Mouse (Mus musculus): ENCODE measurements around the gene Clmn. TPM values are rescaled to one million over a fixed set of nuclear protein-coding genes. Genes with fewer than 3 reads are reported as not detected.

Gene Clmn
- polyA plus RNA-seq (2012; ENCODE audit: insufficient read depth, insufficient read length, missing spikeins), result not detected in 2 replicates

GRCm38 (mm10) chr12:104864439-104865165 lies at the start of gene Clmn:
Gene Clmn (minus strand): TSS chr12:104865076.
- Histone ChIP-seq H3K4me3 (ENCODE audit: insufficient read depth, low read length) (peak within 1 kb of the TSS; percentile 45), H3K4me1 (ENCODE audit: control insufficient read depth, insufficient read depth, low read length) (peaks cover 10% of the 10 kb centered on the region), H3K27ac (ENCODE audit: insufficient read depth, low read depth, low read length) (no peak within 1 kb of the TSS)
- no peak for TF ChIP-seq CTCF (IDR thresholded peaks at IDR 0.05; ENCODE audit: low read depth, low read length)
- TF ChIP-seq POLR2A (IDR thresholded peaks at IDR 0.05; ENCODE audit: borderline replicate concordance, low read depth, low read length), result no peak

GRCm38 (mm10) chr12:104912990-104913389 lies 48.1 kb upstream of the Clmn start:
- H3K4me1 ChIP-seq (ENCODE audit: control insufficient read depth, insufficient read depth, low read length), result peaks cover 4% of the 10 kb centered on the region
- H3K4me3 ChIP-seq (ENCODE audit: insufficient read depth, low read length), result no peak overlapping the region
- TF ChIP-seq CTCF (IDR thresholded peaks at IDR 0.05; ENCODE audit: low read depth, low read length) (no peak), POLR2A (IDR thresholded peaks at IDR 0.05; ENCODE audit: borderline replicate concordance, low read depth, low read length) (no peak)

GRCm38 (mm10) chr12:104912281-104912933 lies 47.5 kb upstream of the Clmn start:
- no peak overlapping the region for H3K4me3 ChIP-seq (ENCODE audit: insufficient read depth, low read length)
- H3K4me1 ChIP-seq (ENCODE audit: control insufficient read depth, insufficient read depth, low read length), result peaks cover 4% of the 10 kb centered on the region
- no peak overlapping the region for H3K27ac ChIP-seq (ENCODE audit: insufficient read depth, low read depth, low read length)
- TF ChIP-seq CTCF (IDR thresholded peaks at IDR 0.05; ENCODE audit: low read depth, low read length), result no peak
- no peak for TF ChIP-seq POLR2A (IDR thresholded peaks at IDR 0.05; ENCODE audit: borderline replicate concordance, low read depth, low read length)

More at GRCm38 (mm10) chr12:104912990-104913389, 48.1 kb upstream of the Clmn start:
- H3K27ac ChIP-seq (ENCODE audit: insufficient read depth, low read depth, low read length), result no peak overlapping the region

- Histone ChIP-seq H3K4me1 (ENCODE audit: control insufficient read depth, insufficient read depth, low read length) (peaks cover 4% of the 10 kb centered on the region), H3K4me3 (ENCODE audit: insufficient read depth, low read length) (no peak overlapping the region), H3K27ac (ENCODE audit: insufficient read depth, low read depth, low read length) (no peak overlapping the region)
- no peak for TF ChIP-seq POLR2A (IDR thresholded peaks at IDR 0.05; ENCODE audit: borderline replicate concordance, low read depth, low read length)
- no peak for TF ChIP-seq CTCF (IDR thresholded peaks at IDR 0.05; ENCODE audit: low read depth, low read length)
These were observed 44.9 kb upstream of the Clmn start for GRCm38 (mm10) chr12:104909750-104910149.

GRCm38 (mm10) chr12:104908986-104909385 lies 44.1 kb upstream of the Clmn start:
- TF ChIP-seq CTCF (IDR thresholded peaks at IDR 0.05; ENCODE audit: low read depth, low read length), result no peak
- TF ChIP-seq POLR2A (IDR thresholded peaks at IDR 0.05; ENCODE audit: borderline replicate concordance, low read depth, low read length), result no peak
- Histone ChIP-seq H3K4me3 (ENCODE audit: insufficient read depth, low read length) (no peak overlapping the region), H3K4me1 (ENCODE audit: control insufficient read depth, insufficient read depth, low read length) (peaks cover 4% of the 10 kb centered on the region), H3K27ac (ENCODE audit: insufficient read depth, low read depth, low read length) (no peak overlapping the region)

- H3K4me1 ChIP-seq (ENCODE audit: control insufficient read depth, insufficient read depth, low read length), result peaks cover 4% of the 10 kb centered on the region
- peak overlapping the region; percentile 19 for H3K4me3 ChIP-seq (ENCODE audit: insufficient read depth, low read length)
- TF ChIP-seq POLR2A (IDR thresholded peaks at IDR 0.05; ENCODE audit: borderline replicate concordance, low read depth, low read length) (no peak), CTCF (IDR thresholded peaks at IDR 0.05; ENCODE audit: low read depth, low read length) (no peak)
- no peak overlapping the region for H3K27ac ChIP-seq (ENCODE audit: insufficient read depth, low read depth, low read length)
These were observed 43.3 kb upstream of the Clmn start for GRCm38 (mm10) chr12:104908024-104908781.

GRCm38 (mm10) chr12:104907133-104907532 lies 42.3 kb upstream of the Clmn start:
- no peak overlapping the region for H3K27ac ChIP-seq (ENCODE audit: insufficient read depth, low read depth, low read length)
- TF ChIP-seq CTCF (IDR thresholded peaks at IDR 0.05; ENCODE audit: low read depth, low read length) (no peak), POLR2A (IDR thresholded peaks at IDR 0.05; ENCODE audit: borderline replicate concordance, low read depth, low read length) (no peak)
- H3K4me1 ChIP-seq (ENCODE audit: control insufficient read depth, insufficient read depth, low read length), result peaks cover 4% of the 10 kb centered on the region
- no peak overlapping the region for H3K4me3 ChIP-seq (ENCODE audit: insufficient read depth, low read length)

GRCm38 (mm10) chr12:104904138-104904537 lies 39.3 kb upstream of the Clmn start:
- no peak overlapping the region for H3K4me3 ChIP-seq (ENCODE audit: insufficient read depth, low read length)
- H3K27ac ChIP-seq (ENCODE audit: insufficient read depth, low read depth, low read length), result no peak overlapping the region
- peaks cover 4% of the 10 kb centered on the region for H3K4me1 ChIP-seq (ENCODE audit: control insufficient read depth, insufficient read depth, low read length)
- TF ChIP-seq POLR2A (IDR thresholded peaks at IDR 0.05; ENCODE audit: borderline replicate concordance, low read depth, low read length) (no peak), CTCF (IDR thresholded peaks at IDR 0.05; ENCODE audit: low read depth, low read length) (no peak)

- no peaks in the 10 kb centered on the region for H3K4me1 ChIP-seq (ENCODE audit: control insufficient read depth, insufficient read depth, low read length)
- TF ChIP-seq POLR2A (IDR thresholded peaks at IDR 0.05; ENCODE audit: borderline replicate concordance, low read depth, low read length) (no peak), CTCF (IDR thresholded peaks at IDR 0.05; ENCODE audit: low read depth, low read length) (no peak)
- no peak overlapping the region for H3K27ac ChIP-seq (ENCODE audit: insufficient read depth, low read depth, low read length)
- no peak overlapping the region for H3K4me3 ChIP-seq (ENCODE audit: insufficient read depth, low read length)
These were observed 37.6 kb upstream of the Clmn start for GRCm38 (mm10) chr12:104902392-104903053.
